Mouse (Mus musculus) limb, embryonic 14.5 days (tissue): ENCODE results near the gene Tmem108. TPM values are rescaled to one million over a fixed set of nuclear protein-coding genes. Genes with fewer than 3 reads are reported as not detected.

ENCODE experiments used
- ATAC-seq: fragments of 200-750 bp; cut with Nextera tagmentation; 2 replicates; pipeline ENCODE4 v1.8.0; 2017; ENCODE audit warnings: low read depth, moderate number of reproducible peaks, moderate TSS enrichment; ENCODE audit not compliant: low FRiP score
- DNase-seq: peaks from one replicate; pipeline ENCODE4 v3.0.0-alpha.2; 2015; ENCODE audit warnings: low spot score
- H3K27ac ChIP-seq: fragments of 300-500 bp; sonication (generic); replicated peaks from 2 replicates; pipeline ENCODE4 v1.5.1; 2014; ENCODE audit warnings: low read depth, mild to moderate bottlenecking, low read length, moderate library complexity, mixed read lengths
- H3K27me3 ChIP-seq: fragments of 300-500 bp; sonication (generic); 2 replicates; pipeline ENCODE4 v1.6.1; 2014; ENCODE audit warnings: low read length, mixed read lengths; ENCODE audit not compliant: control insufficient read depth, insufficient read depth
- H3K36me3 ChIP-seq: fragments of 300-500 bp; sonication (generic); 2 replicates; pipeline ENCODE4 v1.6.1; 2014; ENCODE audit warnings: mild to moderate bottlenecking, low read length, moderate library complexity, mixed read lengths; ENCODE audit not compliant: control insufficient read depth, insufficient read depth
- H3K4me1 ChIP-seq: fragments of 300-500 bp; sonication (generic); 2 replicates; pipeline ENCODE4 v1.6.1; 2014; ENCODE audit warnings: antibody characterized with exemption, low read length, mixed read lengths; ENCODE audit not compliant: control insufficient read depth, insufficient read depth
- H3K4me2 ChIP-seq: fragments of 300-500 bp; sonication (generic); replicated peaks from 2 replicates; pipeline ENCODE4 v1.6.1; 2014; ENCODE audit warnings: low read depth, mild to moderate bottlenecking, low read length, moderate library complexity; ENCODE audit not compliant: severe bottlenecking
- H3K4me3 ChIP-seq: fragments of 300-500 bp; sonication (generic); replicated peaks from 2 replicates; pipeline ENCODE4 v1.5.1; 2014; ENCODE audit warnings: low read length
- H3K9ac ChIP-seq: fragments of 300-500 bp; sonication (generic); 2 replicates; pipeline ENCODE4 v1.6.1; 2014; ENCODE audit warnings: mild to moderate bottlenecking, low read depth, low read length, moderate library complexity; ENCODE audit not compliant: severe bottlenecking
- H3K9me3 ChIP-seq: fragments of 300-500 bp; sonication (generic); 2 replicates; pipeline ENCODE4 v1.6.1; 2016; ENCODE audit warnings: low read length; ENCODE audit not compliant: control insufficient read depth
- POLR2A ChIP-seq: fragments of 200-500 bp; IDR thresholded peaks from 2 replicates; pipeline ENCODE4 v1.8.0; 2012; ENCODE audit warnings: inconsistent platforms, mild to moderate bottlenecking, moderate library complexity, borderline replicate concordance; ENCODE audit not compliant: insufficient read depth, insufficient read length; ENCODE audit errors: extremely low read depth
- WGBS: fragments of 180-500 bp; shearing (Covaris S2); extraction: QIAGEN DNeasy Blood & Tissue Kit; methylation state at CpG from one replicate; pipeline ENCODE4 v1.1.7; 2014; 5-methylcytosine and 5-hydroxymethylcytosine counted together
- polyA plus RNA-seq, 2 experiments: library from polyadenylated mRNA; depleted of rRNA in 1 of 2; stranded (reverse) in 1 of 2; unstranded in 1 of 2; fragments of >200 nt; fragmentation: Nextera tagmentation in 1 of 2; extraction: Ambion mirVana in 1 of 2; gene quantifications; 2 replicates each; pipeline versions ENCODE4 v1.2.1 to v1.2.3; 2012 to 2014

Tmem108 gene
- polyA plus RNA-seq, 2 experiments, result 8.9 to 14.8 TPM

- ATAC-seq (no peak), DNase-seq (no peak)
- Histone ChIP-seq H3K27ac (no peak overlapping the region), H3K9me3 (no peaks in the 10 kb centered on the region), H3K4me2 (no peak overlapping the region), H3K4me1 (no peaks in the 10 kb centered on the region), H3K27me3 (no peaks in the 10 kb centered on the region), H3K9ac (no peak overlapping the region), H3K4me3 (no peak overlapping the region), H3K36me3 (no peaks in the 10 kb centered on the region)
- WGBS, result 76% methylated on average over 6 of the region's 6 CpGs
- no peak for TF ChIP-seq POLR2A
Observed at GRCm38 (mm10) chr9:103512257-103512656, 249.4 kb downstream of the Tmem108 start.

GRCm38 (mm10) chr9:103506968-103507584 lies 254.6 kb downstream of the Tmem108 start:
- H3K4me2 ChIP-seq, result no peak overlapping the region
- no peaks in the 10 kb centered on the region for H3K36me3 ChIP-seq
- no peak for ATAC-seq
- no peaks in the 10 kb centered on the region for H3K27me3 ChIP-seq
- no peaks in the 10 kb centered on the region for H3K9me3 ChIP-seq
- no peak for DNase-seq
- WGBS, result 60% methylated on average over 7 of the region's 7 CpGs
- 0 out of 2 replicates have a peak, but pooled peaks cover 8% of the 10 kb centered on the region for H3K4me1 ChIP-seq
- no peak overlapping the region for H3K9ac ChIP-seq
- no peak overlapping the region for H3K4me3 ChIP-seq
- TF ChIP-seq POLR2A, result no peak
- H3K27ac ChIP-seq, result no peak overlapping the region

GRCm38 (mm10) chr9:103505067-103505466 lies 256.6 kb downstream of the Tmem108 start:
- no peak for ATAC-seq
- Histone ChIP-seq H3K36me3 (no peaks in the 10 kb centered on the region), H3K9me3 (no peaks in the 10 kb centered on the region), H3K4me1 (peaks cover 14% of the 10 kb centered on the region), H3K27me3 (no peaks in the 10 kb centered on the region), H3K4me3 (no peak overlapping the region), H3K27ac (no peak overlapping the region), H3K4me2 (no peak overlapping the region), H3K9ac (no peak overlapping the region)
- DNase-seq, result no peak
- no peak for TF ChIP-seq POLR2A
- WGBS, result 90% methylated on average over 5 of the region's 5 CpGs

- Histone ChIP-seq H3K9me3 (no peaks in the 10 kb centered on the region), H3K36me3 (no peaks in the 10 kb centered on the region), H3K4me2 (no peak overlapping the region), H3K4me1 (peaks cover 14% of the 10 kb centered on the region), H3K27ac (no peak overlapping the region), H3K4me3 (no peak overlapping the region), H3K9ac (no peak overlapping the region), H3K27me3 (no peaks in the 10 kb centered on the region)
- ATAC-seq (no peak), DNase-seq (no peak)
- TF ChIP-seq POLR2A, result no peak
- 87% methylated on average over 1 of the region's 1 CpGs for WGBS
Observed at GRCm38 (mm10) chr9:103504646-103505045, 257.0 kb downstream of the Tmem108 start.

- TF ChIP-seq POLR2A, result no peak
- ATAC-seq (no peak), DNase-seq (no peak)
- Histone ChIP-seq H3K27me3 (no peaks in the 10 kb centered on the region), H3K36me3 (no peaks in the 10 kb centered on the region), H3K9me3 (no peaks in the 10 kb centered on the region), H3K4me1 (peaks cover 14% of the 10 kb centered on the region), H3K4me3 (no peak overlapping the region), H3K27ac (no peak overlapping the region), H3K4me2 (no peak overlapping the region), H3K9ac (no peak overlapping the region)
- 98% methylated on average over 3 of the region's 3 CpGs for WGBS
Observed at GRCm38 (mm10) chr9:103503586-103504298, 257.9 kb downstream of the Tmem108 start.
